Mouse (Mus musculus): ENCODE data around the gene Gjc2. TPM values are rescaled to one million over a fixed set of nuclear protein-coding genes. Genes with fewer than 3 reads are reported as not detected.

Gene Gjc2
- polyA plus RNA-seq, 1 experiment from 2014 or later, result 0.27 TPM

DNA sequence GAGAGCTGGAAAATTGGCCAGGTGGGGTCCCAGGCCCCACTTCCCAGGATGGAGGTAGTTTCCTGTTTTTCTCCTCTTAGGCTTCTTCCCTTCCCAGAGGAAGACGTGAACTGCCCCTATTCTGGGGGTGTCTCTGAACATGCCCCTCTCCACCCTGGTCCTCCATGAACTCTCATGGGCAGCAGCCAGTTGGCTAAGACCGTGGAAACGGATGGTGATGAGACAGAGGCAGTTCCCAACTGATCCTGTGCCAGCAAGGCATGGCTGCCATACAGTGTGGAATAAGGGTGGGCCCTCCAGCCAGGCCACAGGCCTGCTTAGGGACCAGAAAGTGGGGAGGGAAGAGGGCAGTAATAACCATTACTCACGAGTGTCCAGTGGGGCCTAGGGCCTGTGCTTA, 12.5 kb downstream of the Gjc2 start:
- H3K27ac ChIP-seq, result no peak overlapping the region
- no peaks in the 10 kb centered on the region for H3K36me3 ChIP-seq
- H3K4me1 ChIP-seq, result no peaks in the 10 kb centered on the region
- 83% methylated on average over 4 of the region's 4 CpGs for WGBS
- H3K4me2 ChIP-seq, result no peak overlapping the region
- ATAC-seq (replicated peaks; ENCODE audit: low FRiP score), result no peak
- peaks cover 24% of the 10 kb centered on the region for H3K27me3 ChIP-seq
- H3K4me3 ChIP-seq (replicated peaks), result no peak overlapping the region
- H3K9ac ChIP-seq, result no peak overlapping the region
- H3K9me3 ChIP-seq (replicated peaks), result no peaks in the 10 kb centered on the region

DNA sequence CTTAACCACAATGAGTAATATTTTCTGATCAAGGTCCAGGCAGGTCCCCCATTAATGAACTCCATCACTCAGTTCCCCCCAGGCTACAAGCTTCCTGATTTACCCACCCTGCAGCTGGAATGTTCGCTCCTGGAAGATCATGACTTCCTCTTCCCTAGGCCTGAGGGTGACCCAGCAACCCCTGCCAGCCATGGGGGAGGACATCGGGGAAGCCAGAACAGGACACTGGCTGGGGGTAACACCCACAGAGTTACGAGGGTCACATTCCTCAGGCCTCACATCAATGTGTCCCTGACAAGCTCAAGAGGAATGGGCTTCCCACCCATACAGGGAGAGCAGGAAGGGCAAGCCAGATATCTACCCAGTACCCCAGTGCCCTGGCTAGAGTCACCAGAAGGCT, 13.2 kb downstream of the Gjc2 start:
- no peak for ATAC-seq (replicated peaks; ENCODE audit: low FRiP score)
- H3K27me3 ChIP-seq, result peaks cover 16% of the 10 kb centered on the region
- no peaks in the 10 kb centered on the region for H3K36me3 ChIP-seq
- no peak overlapping the region for H3K9ac ChIP-seq
- no peaks in the 10 kb centered on the region for H3K9me3 ChIP-seq (replicated peaks)
- H3K4me1 ChIP-seq, result peaks cover under 1% of the 10 kb centered on the region; the same call in 1 of the 2 replicates
- H3K4me2 ChIP-seq, result no peak overlapping the region
- no peak overlapping the region for H3K27ac ChIP-seq
- 42% methylated on average over 3 of the region's 3 CpGs for WGBS
- no peak overlapping the region for H3K4me3 ChIP-seq (replicated peaks)

DNA sequence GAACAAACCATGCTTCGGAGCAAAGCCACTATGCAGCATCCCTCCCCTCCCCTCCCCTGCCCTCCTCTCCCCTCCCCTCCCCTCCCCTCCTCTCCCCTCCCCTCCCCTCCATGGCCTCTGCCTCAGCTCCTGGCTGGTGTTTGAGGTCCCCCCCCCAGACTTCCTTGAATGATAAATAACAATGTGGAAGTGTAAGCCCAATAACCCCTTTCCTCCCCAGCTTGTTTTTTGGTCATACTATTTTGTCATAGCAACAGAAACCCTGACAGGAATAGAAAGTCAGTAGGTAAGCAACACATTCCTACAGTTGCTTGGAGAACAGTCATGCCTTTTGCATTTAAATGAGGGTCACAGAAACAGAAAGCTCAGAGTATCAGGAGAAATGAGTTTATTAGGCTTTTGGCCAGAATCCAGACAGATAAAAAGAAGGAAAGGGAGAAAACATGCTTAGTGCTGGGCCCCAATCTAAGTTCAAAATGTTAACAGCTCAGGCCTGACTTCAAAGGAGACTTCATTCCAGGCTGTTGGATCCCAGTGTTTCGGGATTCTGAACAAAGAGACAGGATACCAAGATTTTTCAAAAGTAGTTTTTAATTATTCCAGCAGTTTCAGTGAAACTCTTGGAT, 17.3 kb downstream of the Gjc2 start:
- Histone ChIP-seq H3K27ac (peak overlapping the region; percentile 54), H3K4me2 (no peak overlapping the region), H3K4me1 (peaks cover 21% of the 10 kb centered on the region), H3K36me3 (no peaks in the 10 kb centered on the region), H3K4me3 (replicated peaks) (no peak overlapping the region), H3K9me3 (replicated peaks) (no peaks in the 10 kb centered on the region), H3K27me3 (no peaks in the 10 kb centered on the region), H3K9ac (no peak overlapping the region)
- no peak for ATAC-seq (replicated peaks; ENCODE audit: low FRiP score)
- WGBS, result 50% methylated on average over 2 of the region's 2 CpGs

DNA sequence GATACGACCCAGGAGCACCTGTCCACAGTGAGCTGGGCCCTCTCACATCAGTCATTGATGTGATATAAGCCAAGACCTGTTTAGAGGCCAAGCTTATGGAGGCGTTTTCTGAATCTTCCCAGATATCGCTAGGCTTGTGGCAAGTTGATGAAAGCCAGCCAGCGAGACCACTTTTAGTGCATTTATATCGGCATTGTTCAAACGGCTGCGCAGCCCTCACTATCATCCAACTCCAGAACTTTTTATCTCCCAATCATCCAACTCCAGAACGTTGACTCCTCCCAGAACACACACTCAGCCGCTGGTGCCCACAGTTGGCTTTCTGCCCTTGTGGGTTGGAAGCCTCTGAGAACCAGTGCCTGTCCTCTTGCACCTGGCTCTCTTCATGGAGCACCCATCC, 18.6 kb downstream of the Gjc2 start:
- peak overlapping the region; percentile 71 for H3K4me3 ChIP-seq (replicated peaks)
- 86% methylated on average over 9 of the region's 9 CpGs for WGBS
- H3K27me3 ChIP-seq, result no peaks in the 10 kb centered on the region
- peaks cover 21% of the 10 kb centered on the region for H3K4me1 ChIP-seq
- peak overlapping the region; percentile 99 for H3K27ac ChIP-seq
- no peak overlapping the region for H3K9ac ChIP-seq
- H3K9me3 ChIP-seq (replicated peaks), result no peaks in the 10 kb centered on the region
- H3K36me3 ChIP-seq, result no peaks in the 10 kb centered on the region
- no peak for ATAC-seq (replicated peaks; ENCODE audit: low FRiP score)
- peak overlapping the region; percentile 66 for H3K4me2 ChIP-seq

DNA sequence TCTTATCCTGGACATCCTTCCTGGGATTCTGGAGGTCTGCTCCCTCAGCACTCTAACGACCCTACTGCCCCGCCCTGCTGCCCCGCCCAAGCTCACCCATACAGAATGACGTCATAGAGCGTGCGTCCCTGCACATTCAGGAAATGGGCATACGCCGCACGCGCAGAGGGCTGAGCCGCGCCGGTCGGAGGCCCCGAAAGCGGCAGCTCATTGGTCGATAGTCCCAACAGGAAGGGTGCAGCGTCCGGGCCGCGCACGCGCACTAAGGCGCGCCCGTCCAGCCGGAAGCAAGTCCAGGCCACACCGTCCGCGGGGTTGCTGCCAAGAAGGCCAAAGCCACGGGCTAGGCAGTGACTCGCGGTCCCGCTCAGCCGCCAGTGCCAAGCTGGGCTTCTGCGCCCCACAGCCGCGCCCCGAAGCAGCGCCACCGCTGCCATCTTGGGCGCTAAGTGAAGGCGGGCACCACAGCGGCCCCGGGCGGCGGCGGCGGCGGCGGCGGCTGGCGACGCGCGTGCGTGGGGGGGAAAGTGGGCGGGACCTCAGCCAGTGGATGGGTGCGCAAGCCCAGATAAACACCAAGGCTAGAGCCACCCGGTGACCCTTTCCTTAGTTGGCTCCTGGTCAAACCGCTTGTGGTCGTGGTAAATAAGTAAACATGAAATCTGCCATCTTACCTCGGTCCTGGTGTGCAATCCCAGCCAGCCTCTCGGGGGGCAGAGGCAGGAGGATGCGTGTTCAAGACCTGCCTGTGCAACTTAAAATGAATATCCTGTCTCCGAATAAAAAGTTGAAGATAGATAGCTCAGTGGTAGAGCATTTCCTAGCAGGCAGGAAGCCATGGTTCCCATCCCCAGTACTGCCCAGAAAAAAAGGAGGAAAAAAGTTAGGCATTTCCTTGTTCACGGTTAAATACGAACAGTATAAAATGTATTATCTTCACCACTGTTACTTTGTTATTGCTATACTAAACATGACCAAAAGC, 19.5 kb downstream of the Gjc2 start, which contains the start of gene Iba57:
TSS of gene Iba57 (minus strand) at position 485 of the 982 bp plus-strand sequence.
- Histone ChIP-seq H3K9me3 (replicated peaks) (no peaks in the 10 kb centered on the region), H3K27ac (peak within 1 kb of the TSS; percentile 99), H3K9ac (peak within 1 kb of the TSS; percentile 86), H3K4me2 (peak within 1 kb of the TSS; percentile 66), H3K4me3 (replicated peaks) (peak within 1 kb of the TSS; percentile 71), H3K4me1 (peaks cover 21% of the 10 kb centered on the region), H3K27me3 (no peaks in the 10 kb centered on the region), H3K36me3 (0 out of 2 replicates have a peak, but pooled peaks cover 2% of the 10 kb centered on the region)
- WGBS, result 2% methylated on average over 68 of the region's 68 CpGs
- ATAC-seq (replicated peaks; ENCODE audit: low FRiP score), result peak; percentile 98

DNA sequence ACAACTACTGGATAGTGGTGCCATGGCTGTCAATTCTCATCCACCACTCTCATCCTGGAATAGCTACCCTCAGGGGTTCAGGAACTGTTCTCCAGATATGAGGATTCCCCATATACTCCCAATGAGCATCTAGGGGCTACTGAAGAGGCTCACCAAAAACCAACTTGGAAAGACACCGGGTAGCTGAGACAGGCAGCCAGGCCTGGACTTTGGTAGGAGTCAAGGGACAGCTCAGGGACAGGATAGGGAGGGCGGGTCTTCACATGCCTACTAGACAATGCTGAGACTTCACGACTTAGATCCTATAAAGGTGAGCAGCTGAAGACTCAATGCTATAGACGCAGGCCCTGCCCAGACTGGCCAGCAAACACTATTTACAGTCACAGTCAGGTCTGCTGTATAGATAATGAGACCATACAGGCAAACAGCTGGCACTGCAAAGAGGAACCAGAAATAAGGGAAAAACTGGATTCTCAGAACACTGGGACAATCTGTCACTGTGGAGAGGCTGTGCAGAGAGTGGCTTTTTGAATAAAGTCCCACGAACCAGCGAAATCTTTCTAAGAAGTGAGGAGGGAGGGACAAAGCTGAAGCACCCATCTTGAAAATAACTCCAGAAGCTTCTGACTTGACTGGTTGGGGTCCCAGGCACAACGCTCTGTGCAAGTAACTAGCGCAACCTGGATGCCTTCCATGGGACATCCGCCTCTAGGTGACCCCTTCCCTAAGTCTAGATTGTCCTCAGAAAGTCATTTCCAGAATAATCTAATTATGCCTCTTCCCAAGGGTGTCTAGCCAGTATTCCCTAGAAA, 20.4 kb downstream of the Gjc2 start:
- H3K4me2 ChIP-seq, result peak overlapping the region; percentile 66
- H3K9me3 ChIP-seq (replicated peaks), result no peaks in the 10 kb centered on the region
- H3K36me3 ChIP-seq, result peaks cover 11% of the 10 kb centered on the region
- ATAC-seq (replicated peaks; ENCODE audit: low FRiP score), result peak; percentile 1; the same call in 1 of the 2 replicates
- peak overlapping the region; percentile 99 for H3K27ac ChIP-seq
- no peaks in the 10 kb centered on the region for H3K27me3 ChIP-seq
- peaks cover 21% of the 10 kb centered on the region for H3K4me1 ChIP-seq
- peak overlapping the region; percentile 71 for H3K4me3 ChIP-seq (replicated peaks)
- WGBS, result 52% methylated on average over 9 of the region's 9 CpGs
- H3K9ac ChIP-seq, result peak overlapping the region; percentile 40

DNA sequence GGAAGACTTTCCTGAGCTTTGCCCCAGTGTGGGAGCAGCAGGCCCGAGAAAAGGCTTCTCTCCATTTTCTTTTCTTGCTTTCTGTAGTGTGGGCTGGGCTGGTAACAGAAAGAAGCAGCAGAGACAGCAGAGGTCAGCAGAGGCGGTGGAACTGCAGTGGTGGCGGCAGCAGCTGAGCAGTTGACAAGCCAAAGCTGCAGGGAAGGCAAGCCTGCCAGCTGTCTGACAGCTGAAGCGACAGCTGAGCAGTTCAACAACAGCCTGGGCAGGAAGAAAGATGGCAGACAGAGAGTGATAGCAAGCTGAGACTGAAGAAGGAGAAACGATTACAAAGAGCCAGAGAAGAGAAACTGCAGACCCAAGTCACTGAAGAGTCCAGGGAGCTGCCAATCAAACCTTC, 21.6 kb downstream of the Gjc2 start:
- 75% methylated on average over 5 of the region's 5 CpGs for WGBS
- H3K27ac ChIP-seq, result no peak overlapping the region
- no peak for ATAC-seq (replicated peaks; ENCODE audit: low FRiP score)
- H3K9ac ChIP-seq, result no peak overlapping the region
- no peaks in the 10 kb centered on the region for H3K27me3 ChIP-seq
- H3K9me3 ChIP-seq (replicated peaks), result no peaks in the 10 kb centered on the region
- no peak overlapping the region for H3K4me3 ChIP-seq (replicated peaks)
- H3K4me1 ChIP-seq, result peaks cover 21% of the 10 kb centered on the region
- peaks cover 19% of the 10 kb centered on the region for H3K36me3 ChIP-seq
- no peak overlapping the region for H3K4me2 ChIP-seq

DNA sequence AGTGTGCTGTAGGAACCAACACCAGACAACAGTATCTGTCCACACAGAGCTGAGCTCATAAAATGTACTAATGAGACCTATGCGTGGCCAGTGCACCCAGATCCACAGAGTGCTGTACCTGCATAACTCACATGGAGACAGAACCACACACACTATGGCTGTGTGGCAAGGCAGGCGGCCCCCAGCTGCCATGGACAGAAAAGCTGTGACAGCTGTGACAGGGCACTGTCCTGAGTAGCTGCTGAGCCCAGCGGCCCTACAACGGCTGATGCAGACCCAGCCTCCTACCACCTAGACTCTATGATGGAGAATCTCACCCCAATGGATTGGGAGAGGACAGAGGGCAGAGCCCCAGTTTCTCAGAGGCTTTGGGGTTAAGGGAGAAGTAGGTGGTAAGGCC, 23.5 kb downstream of the Gjc2 start:
- Histone ChIP-seq H3K9ac (no peak overlapping the region), H3K4me1 (peaks cover 17% of the 10 kb centered on the region), H3K27me3 (no peaks in the 10 kb centered on the region), H3K4me3 (replicated peaks) (no peak overlapping the region), H3K36me3 (peaks cover 28% of the 10 kb centered on the region), H3K27ac (no peak overlapping the region), H3K9me3 (replicated peaks) (no peaks in the 10 kb centered on the region), H3K4me2 (no peak overlapping the region)
- 88% methylated on average over 4 of the region's 4 CpGs for WGBS
- ATAC-seq (replicated peaks; ENCODE audit: low FRiP score), result no peak

DNA sequence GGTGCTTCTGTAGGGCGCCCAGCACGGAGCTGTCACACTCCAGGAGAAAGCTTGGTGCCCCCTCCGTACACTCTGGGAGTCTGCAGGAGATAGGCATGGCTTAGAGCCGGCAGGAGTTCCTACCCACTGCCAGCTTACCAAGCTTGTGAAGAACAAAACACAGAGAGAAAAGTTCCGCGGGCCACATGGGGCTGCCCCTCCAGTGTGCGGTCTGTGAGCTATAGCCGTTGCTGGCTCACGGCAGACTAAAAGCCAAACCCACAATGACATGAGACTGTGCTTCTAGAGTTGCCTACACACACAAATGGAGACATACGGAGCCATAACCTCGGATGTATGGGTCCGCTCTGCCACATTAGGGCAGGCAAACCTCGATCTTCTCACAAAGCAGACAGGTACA, 23.9 kb downstream of the Gjc2 start:
- Histone ChIP-seq H3K36me3 (peaks cover 28% of the 10 kb centered on the region), H3K27ac (no peak overlapping the region), H3K9ac (no peak overlapping the region), H3K4me3 (replicated peaks) (no peak overlapping the region), H3K4me2 (no peak overlapping the region), H3K4me1 (peaks cover 13% of the 10 kb centered on the region), H3K27me3 (no peaks in the 10 kb centered on the region), H3K9me3 (replicated peaks) (no peaks in the 10 kb centered on the region)
- 92% methylated on average over 13 of the region's 13 CpGs for WGBS
- ATAC-seq (replicated peaks; ENCODE audit: low FRiP score), result no peak

DNA sequence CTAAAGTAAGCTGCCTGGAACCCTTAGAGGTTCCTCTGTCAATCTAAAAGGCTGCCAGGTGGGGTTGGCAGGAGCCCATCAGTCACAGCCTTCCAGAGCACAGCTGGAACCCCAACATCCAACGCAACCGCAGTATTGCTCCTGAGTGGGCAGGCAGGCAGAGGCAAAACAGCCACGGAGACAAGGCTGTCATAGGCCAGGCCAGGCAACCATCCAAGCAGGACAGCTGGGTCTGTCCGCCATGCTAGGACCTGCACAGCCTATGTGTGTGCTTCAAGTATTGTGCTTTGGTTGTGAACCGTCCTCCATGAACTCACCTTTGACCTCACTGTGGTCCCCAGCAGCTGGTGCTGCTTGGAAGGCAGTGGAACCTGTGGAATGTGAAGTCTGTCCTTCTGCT, 27.1 kb downstream of the Gjc2 start:
- ATAC-seq (replicated peaks; ENCODE audit: low FRiP score), result no peak
- Histone ChIP-seq H3K9ac (no peak overlapping the region), H3K27ac (no peak overlapping the region), H3K36me3 (peaks cover 28% of the 10 kb centered on the region), H3K4me2 (no peak overlapping the region), H3K4me1 (no peaks in the 10 kb centered on the region), H3K27me3 (no peaks in the 10 kb centered on the region), H3K4me3 (replicated peaks) (no peak overlapping the region), H3K9me3 (replicated peaks) (no peaks in the 10 kb centered on the region)
- WGBS, result 86% methylated on average over 5 of the region's 5 CpGs

DNA sequence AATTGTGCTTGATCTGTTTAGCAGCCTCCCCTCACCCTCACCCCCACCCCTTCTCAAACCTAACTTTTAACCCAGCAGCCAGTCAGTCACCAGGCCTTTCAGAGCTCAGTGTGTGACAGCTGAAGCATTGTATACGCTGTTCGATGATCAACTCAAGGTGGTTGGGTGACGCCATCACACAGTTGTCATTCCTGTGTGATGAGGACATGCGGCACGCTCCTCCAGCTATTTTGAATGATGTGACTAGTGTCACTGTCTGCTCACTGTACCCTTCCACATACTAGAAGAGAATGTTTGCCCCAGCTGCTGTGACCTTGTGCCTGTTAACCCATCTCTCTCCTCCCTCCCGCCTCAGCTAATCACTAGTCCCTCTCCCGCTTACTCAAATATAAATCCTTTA, 28.8 kb downstream of the Gjc2 start:
- Histone ChIP-seq H3K4me1 (no peaks in the 10 kb centered on the region), H3K9me3 (replicated peaks) (no peaks in the 10 kb centered on the region), H3K9ac (no peak overlapping the region), H3K27ac (no peak overlapping the region), H3K27me3 (no peaks in the 10 kb centered on the region), H3K36me3 (peaks cover 28% of the 10 kb centered on the region), H3K4me2 (no peak overlapping the region), H3K4me3 (replicated peaks) (no peak overlapping the region)
- WGBS, result 87% methylated on average over 7 of the region's 7 CpGs
- ATAC-seq (replicated peaks; ENCODE audit: low FRiP score), result no peak

All from kidney, embryonic 15.5 days (tissue).